Mouse (Mus musculus): ENCODE data around the gene Kcnc1. TPM values are rescaled to one million over a fixed set of nuclear protein-coding genes. Genes with fewer than 3 reads are reported as not detected.

The Kcnc1 gene
- total RNA-seq, 2 experiments from 2014 or later = 85.9 to 88.0 TPM

Other genes with a start within 250 kb of the Kcnc1 start
- gene Abcc8, start 216.5 kb upstream of the Kcnc1 start, total RNA-seq (2021) = 10 to 100 TPM; 37.1 to 37.4 TPM
- under 1 TPM in 1 of 2 experiments, not detected in 1; 0.74 TPM for gene Ush1c, start 158.0 kb upstream of the Kcnc1 start, total RNA-seq (2021)
- under 1 TPM; 0.21 to 0.24 TPM for gene Otog, start 155.5 kb upstream of the Kcnc1 start, total RNA-seq (2021)
- not detected for gene Myod1, start 20.0 kb upstream of the Kcnc1 start, total RNA-seq (2021)
- 10 to 100 TPM; 57.2 to 66.4 TPM for gene Sergef, start 243.3 kb downstream of the Kcnc1 start, total RNA-seq (2021)